Mouse (Mus musculus) hindlimb bud, embryonic 11.5 days (tissue): ENCODE results near the gene Smim12.

Source experiments
- DNase-seq: peaks from one replicate; pipeline ENCODE4 v3.0.0-alpha.2; 2012; ENCODE audit warnings: low read depth, low spot score; ENCODE audit errors: extremely low spot score

Smim12 gene

GRCm38 (mm10) chr4:127243552-127243951 is at the start of gene Smim12:
Gene Smim12 (plus strand): TSS chr4:127243784.
- DNase-seq = peak; percentile 94

- DNase-seq = no peak
Observed at GRCm38 (mm10) chr4:127194477-127195269, 48.9 kb upstream of the Smim12 start.

GRCm38 (mm10) chr4:127198609-127199008 is 45.0 kb upstream of the Smim12 start:
- no peak for DNase-seq

GRCm38 (mm10) chr4:127199406-127199805 is 44.2 kb upstream of the Smim12 start:
- no peak for DNase-seq

- no peak for DNase-seq
Observed at GRCm38 (mm10) chr4:127200164-127200722, 43.3 kb upstream of the Smim12 start.

- DNase-seq = no peak
Observed at GRCm38 (mm10) chr4:127200769-127201617, 42.6 kb upstream of the Smim12 start.

- no peak for DNase-seq
Observed at GRCm38 (mm10) chr4:127203081-127203480, 40.5 kb upstream of the Smim12 start.

- DNase-seq = no peak
Observed at GRCm38 (mm10) chr4:127211318-127211717, 32.3 kb upstream of the Smim12 start.

GRCm38 (mm10) chr4:127214510-127214909 is 29.1 kb upstream of the Smim12 start:
- DNase-seq = no peak

- DNase-seq = no peak
Observed at GRCm38 (mm10) chr4:127215103-127215502, 28.5 kb upstream of the Smim12 start.

GRCm38 (mm10) chr4:127215799-127216198 is 27.8 kb upstream of the Smim12 start:
- no peak for DNase-seq

- DNase-seq = no peak
Observed at GRCm38 (mm10) chr4:127216251-127216651, 27.3 kb upstream of the Smim12 start.

- DNase-seq = no peak
Observed at GRCm38 (mm10) chr4:127217048-127217447, 26.5 kb upstream of the Smim12 start.

GRCm38 (mm10) chr4:127223291-127223690 is 20.3 kb upstream of the Smim12 start:
- no peak for DNase-seq

GRCm38 (mm10) chr4:127223755-127224154 is 19.8 kb upstream of the Smim12 start:
- DNase-seq = no peak

- DNase-seq = no peak
Observed at GRCm38 (mm10) chr4:127224444-127225100, 19.0 kb upstream of the Smim12 start.

- DNase-seq = no peak
Observed at GRCm38 (mm10) chr4:127226067-127226466, 17.5 kb upstream of the Smim12 start.

GRCm38 (mm10) chr4:127227051-127227673 is 16.4 kb upstream of the Smim12 start:
- DNase-seq = no peak

GRCm38 (mm10) chr4:127232028-127232427 is 11.6 kb upstream of the Smim12 start:
- DNase-seq = no peak

GRCm38 (mm10) chr4:127232551-127232950 is 11.0 kb upstream of the Smim12 start:
- DNase-seq = no peak
